Mouse (Mus musculus) thymus, adult 18-20 months (tissue): ENCODE results near the gene Hspd1.
"Not testable (repeated sequence)": the region's sequence is repeated elsewhere in the genome, so short reads cannot be mapped to it uniquely, and the experiment has no call there.

Experiments
- DNase-seq, 2 experiments: peaks; one replicate each; pipeline ENCODE4 v3.0.0; 2022; ENCODE audit warnings: mixed read lengths in 2 of 2

Gene Hspd1

GRCm38 (mm10) chr1:55087932-55088610 is at the start of gene Hspd1, which contains the start of gene Hspe1:
Gene Hspd1 (minus strand): TSS chr1:55088243.
Gene Hspe1 (plus strand): TSS chr1:55088132.
- DNase-seq: peak; percentile 96 to 98

GRCm38 (mm10) chr1:55135846-55136245 is 47.8 kb upstream of the Hspd1 start:
- no peak for DNase-seq

- DNase-seq: no peak
Observed at GRCm38 (mm10) chr1:55134301-55134700, 46.3 kb upstream of the Hspd1 start.

GRCm38 (mm10) chr1:55133173-55133572 is 45.1 kb upstream of the Hspd1 start:
- DNase-seq: no peak

- DNase-seq: no peak
Observed at GRCm38 (mm10) chr1:55132308-55132707, 44.3 kb upstream of the Hspd1 start.

- peak; percentile 59 to 67 for DNase-seq
Observed at GRCm38 (mm10) chr1:55131424-55132014, 43.5 kb upstream of the Hspd1 start.

- peak; percentile 82 to 83 for DNase-seq
Observed at GRCm38 (mm10) chr1:55130943-55131401, 42.9 kb upstream of the Hspd1 start, which contains the start of gene Mob4. Gene Mob4 (plus strand): TSS chr1:55131231.

- DNase-seq: no peak
Observed at GRCm38 (mm10) chr1:55130190-55130916, 42.3 kb upstream of the Hspd1 start.

GRCm38 (mm10) chr1:55129716-55130115 is 41.7 kb upstream of the Hspd1 start:
- DNase-seq: no peak

GRCm38 (mm10) chr1:55124136-55124535 is 36.1 kb upstream of the Hspd1 start:
- DNase-seq: not testable (repeated sequence)

- no peak for DNase-seq
Observed at GRCm38 (mm10) chr1:55123561-55123960, 35.5 kb upstream of the Hspd1 start.

GRCm38 (mm10) chr1:55123046-55123445 is 35.0 kb upstream of the Hspd1 start:
- DNase-seq: no peak

GRCm38 (mm10) chr1:55109066-55109766 is 21.2 kb upstream of the Hspd1 start:
- no peak for DNase-seq

- DNase-seq: no peak
Observed at GRCm38 (mm10) chr1:55108473-55108872, 20.4 kb upstream of the Hspd1 start.

- DNase-seq: no peak
Observed at GRCm38 (mm10) chr1:55107644-55108043, 19.6 kb upstream of the Hspd1 start.

GRCm38 (mm10) chr1:55106919-55107585 is 19.0 kb upstream of the Hspd1 start:
- no peak for DNase-seq

GRCm38 (mm10) chr1:55092469-55092868 is 4.4 kb upstream of the Hspd1 start:
- no peak for DNase-seq

- no peak for DNase-seq
Observed at GRCm38 (mm10) chr1:55092056-55092455, 4.0 kb upstream of the Hspd1 start.

GRCm38 (mm10) chr1:55089498-55090064 is 1.5 kb upstream of the Hspd1 start:
- no peak for DNase-seq

GRCm38 (mm10) chr1:55088611-55089497 is 811 bp upstream of the Hspd1 start:
- DNase-seq: no peak

- DNase-seq: no peak
Observed at GRCm38 (mm10) chr1:55087401-55087904, 590 bp downstream of the Hspd1 start.
